Mouse (Mus musculus) intestine, embryonic 14.5 days (tissue): ENCODE measurements around the gene Rfx8. TPM values are rescaled to one million over a fixed set of nuclear protein-coding genes. Genes with fewer than 3 reads are reported as not detected.

Source experiments
- ATAC-seq: fragments of 200-750 bp; cut with Nextera tagmentation; replicated peaks from 2 replicates; pipeline ENCODE4 v1.8.0; 2017; ENCODE audit warnings: low read depth, moderate number of reproducible peaks, moderate TSS enrichment, moderate library complexity; ENCODE audit not compliant: low FRiP score, low TSS enrichment
- DNase-seq: peaks from one replicate; pipeline ENCODE4 v3.0.0-alpha.2; 2018; ENCODE audit warnings: low spot score
- H3K27ac ChIP-seq: fragments of 300-500 bp; sonication (generic); 2 replicates; pipeline ENCODE4 v1.5.1; 2014; ENCODE audit warnings: low read depth, mild to moderate bottlenecking, control low read depth
- H3K27me3 ChIP-seq: fragments of 300-500 bp; sonication (generic); replicated peaks from 2 replicates; pipeline ENCODE4 v1.6.1; 2014; ENCODE audit warnings: low read length, control low read depth; ENCODE audit not compliant: control insufficient read depth, insufficient read depth
- H3K36me3 ChIP-seq: fragments of 300-500 bp; sonication (generic); 2 replicates; pipeline ENCODE4 v1.6.1; 2014; ENCODE audit warnings: low read length, control low read depth; ENCODE audit not compliant: control insufficient read depth, insufficient read depth
- H3K4me1 ChIP-seq: fragments of 300-500 bp; sonication (generic); replicated peaks from 2 replicates; pipeline ENCODE4 v1.6.1; 2014; ENCODE audit warnings: low read length, control low read depth, mixed read lengths; ENCODE audit not compliant: control insufficient read depth, insufficient read depth
- H3K4me2 ChIP-seq: fragments of 300-500 bp; sonication (generic); 2 replicates; pipeline ENCODE4 v1.6.1; 2014; ENCODE audit warnings: low read length
- H3K4me3 ChIP-seq: fragments of 300-500 bp; sonication (generic); 2 replicates; pipeline ENCODE4 v1.5.1; 2014; ENCODE audit warnings: low read depth, low read length, control low read depth, mixed read lengths
- H3K9ac ChIP-seq: fragments of 300-500 bp; sonication (generic); 2 replicates; pipeline ENCODE4 v1.6.1; 2014; ENCODE audit warnings: mild to moderate bottlenecking, low read length
- H3K9me3 ChIP-seq: fragments of 300-500 bp; sonication (generic); 2 replicates; pipeline ENCODE4 v1.6.1; 2016; ENCODE audit warnings: low read length, control low read depth; ENCODE audit not compliant: control insufficient read depth
- WGBS: fragments of 180-500 bp; shearing (Covaris S2); extraction: QIAGEN DNeasy Blood & Tissue Kit; methylation state at CpG from one replicate; pipeline ENCODE4 v1.1.7; 2014; 5-methylcytosine and 5-hydroxymethylcytosine counted together
- polyA plus RNA-seq: library from polyadenylated mRNA; unstranded; fragments of >200 nt; fragmentation: Nextera tagmentation; extraction: Ambion mirVana; gene quantifications from 2 replicates; pipeline ENCODE4 v1.2.1, GENCODE M21; 2014

The Rfx8 gene
- polyA plus RNA-seq, 1 experiment from 2014 or later, result not detected

- no peak overlapping the region for H3K27ac ChIP-seq
- H3K9me3 ChIP-seq, result no peaks in the 10 kb centered on the region
- H3K4me3 ChIP-seq, result no peak overlapping the region
- no peak for DNase-seq
- 0 out of 2 replicates have a peak, but pooled peaks cover 8% of the 10 kb centered on the region for H3K4me1 ChIP-seq
- H3K9ac ChIP-seq, result no peak overlapping the region
- 93% methylated on average over 7 of the region's 7 CpGs for WGBS
- no peak overlapping the region for H3K4me2 ChIP-seq
- H3K27me3 ChIP-seq, result no peaks in the 10 kb centered on the region
- no peaks in the 10 kb centered on the region for H3K36me3 ChIP-seq
- ATAC-seq, result no peak
Observed at GRCm38 (mm10) chr1:39712261-39712660, 8.5 kb downstream of the Rfx8 start.

GRCm38 (mm10) chr1:39710604-39711003 is 10.2 kb downstream of the Rfx8 start:
- Histone ChIP-seq H3K9ac (no peak overlapping the region), H3K4me2 (no peak overlapping the region), H3K9me3 (no peaks in the 10 kb centered on the region), H3K4me3 (no peak overlapping the region), H3K27ac (no peak overlapping the region), H3K27me3 (no peaks in the 10 kb centered on the region), H3K36me3 (no peaks in the 10 kb centered on the region), H3K4me1 (0 out of 2 replicates have a peak, but pooled peaks cover 8% of the 10 kb centered on the region)
- DNase-seq, result no peak
- 68% methylated on average over 4 of the region's 4 CpGs for WGBS
- no peak for ATAC-seq

- H3K27me3 ChIP-seq, result no peaks in the 10 kb centered on the region
- H3K4me2 ChIP-seq, result no peak overlapping the region
Observed at GRCm38 (mm10) chr1:39710016-39710415, 10.8 kb downstream of the Rfx8 start.

GRCm38 (mm10) chr1:39708778-39709177 is 12.0 kb downstream of the Rfx8 start:
- DNase-seq (no peak), ATAC-seq (no peak)
- Histone ChIP-seq H3K4me1 (0 out of 2 replicates have a peak, but pooled peaks cover 2% of the 10 kb centered on the region), H3K27ac (no peak overlapping the region), H3K4me2 (no peak overlapping the region), H3K9me3 (no peaks in the 10 kb centered on the region), H3K36me3 (no peaks in the 10 kb centered on the region), H3K9ac (no peak overlapping the region), H3K4me3 (no peak overlapping the region), H3K27me3 (no peaks in the 10 kb centered on the region)
- 75% methylated on average over 5 of the region's 5 CpGs for WGBS

More at GRCm38 (mm10) chr1:39710016-39710415, 10.8 kb downstream of the Rfx8 start:
- H3K4me3 ChIP-seq, result no peak overlapping the region
- no peaks in the 10 kb centered on the region for H3K9me3 ChIP-seq
- 0 out of 2 replicates have a peak, but pooled peaks cover 8% of the 10 kb centered on the region for H3K4me1 ChIP-seq
- DNase-seq, result no peak
- no peak for ATAC-seq
- H3K27ac ChIP-seq, result no peak overlapping the region
- no peaks in the 10 kb centered on the region for H3K36me3 ChIP-seq
- H3K9ac ChIP-seq, result no peak overlapping the region
- WGBS, result 89% methylated on average over 5 of the region's 5 CpGs

- Histone ChIP-seq H3K9ac (no peak overlapping the region), H3K4me3 (no peak overlapping the region), H3K4me1 (peaks cover 28% of the 10 kb centered on the region), H3K27me3 (no peaks in the 10 kb centered on the region), H3K27ac (peak overlapping the region; percentile 57), H3K36me3 (no peaks in the 10 kb centered on the region), H3K4me2 (peak overlapping the region; percentile 11), H3K9me3 (no peaks in the 10 kb centered on the region)
- 20% methylated on average over 18 of the region's 18 CpGs for WGBS
- peak; percentile 77 for ATAC-seq
- peak; percentile 70 for DNase-seq
Observed at GRCm38 (mm10) chr1:39702216-39703046, 18.4 kb downstream of the Rfx8 start.

GRCm38 (mm10) chr1:39701274-39701602 is 19.6 kb downstream of the Rfx8 start:
- Histone ChIP-seq H3K9ac (no peak overlapping the region), H3K4me3 (no peak overlapping the region), H3K36me3 (no peaks in the 10 kb centered on the region), H3K27ac (no peak overlapping the region), H3K27me3 (no peaks in the 10 kb centered on the region), H3K4me2 (no peak overlapping the region), H3K4me1 (peaks cover 28% of the 10 kb centered on the region), H3K9me3 (no peaks in the 10 kb centered on the region)
- no peak for ATAC-seq
- DNase-seq, result no peak
- 4% methylated on average over 9 of the region's 9 CpGs for WGBS

GRCm38 (mm10) chr1:39700599-39701273 is 20.1 kb downstream of the Rfx8 start:
- Histone ChIP-seq H3K4me1 (peaks cover 28% of the 10 kb centered on the region), H3K9me3 (no peaks in the 10 kb centered on the region), H3K27ac (no peak overlapping the region), H3K9ac (no peak overlapping the region), H3K4me2 (no peak overlapping the region), H3K27me3 (no peaks in the 10 kb centered on the region), H3K36me3 (no peaks in the 10 kb centered on the region), H3K4me3 (no peak overlapping the region)
- ATAC-seq, result no peak
- WGBS, result 21% methylated on average over 7 of the region's 7 CpGs
- DNase-seq, result no peak

- Histone ChIP-seq H3K9me3 (no peaks in the 10 kb centered on the region), H3K4me2 (no peak overlapping the region), H3K4me1 (peaks cover 28% of the 10 kb centered on the region), H3K27ac (no peak overlapping the region), H3K36me3 (no peaks in the 10 kb centered on the region), H3K9ac (no peak overlapping the region), H3K27me3 (no peaks in the 10 kb centered on the region), H3K4me3 (no peak overlapping the region)
- DNase-seq (no peak), ATAC-seq (no peak)
- 51% methylated on average over 6 of the region's 6 CpGs for WGBS
Observed at GRCm38 (mm10) chr1:39698456-39698855, 22.3 kb downstream of the Rfx8 start.
